Mouse (Mus musculus) neural tube, postnatal 0 days (tissue): ENCODE measurements around the gene Gm9918. TPM values are rescaled to one million over a fixed set of nuclear protein-coding genes. Genes with fewer than 3 reads are reported as not detected.

Experiments
- polyA plus RNA-seq: library from polyadenylated mRNA; unstranded; fragments of >200 nt; fragmentation: Nextera tagmentation; extraction: Ambion mirVana; gene quantifications from 2 replicates; pipeline ENCODE4 v1.2.1, GENCODE M21; 2015

The Gm9918 gene
- 0.06 and 0.10 TPM in 2 replicates for polyA plus RNA-seq

GRCm38 (mm10) chr15:102270274-102270960 is at the start of gene Gm9918:
Gene Gm9918, plus strand, starts transcription at chr15:102270563.

GRCm38 (mm10) chr15:102231748-102232147 is 38.6 kb upstream of the Gm9918 start, which contains the start of gene Itgb7:
Gene Itgb7, minus strand, starts transcription at chr15:102231944.

GRCm38 (mm10) chr15:102257202-102258075 is 12.9 kb upstream of the Gm9918 start, which contains the start of gene Rarg:
Gene Rarg, minus strand, starts transcription at chr15:102257517.

GRCm38 (mm10) chr15:102279092-102279782 is 8.9 kb downstream of the Gm9918 start, which contains the start of gene Mfsd5:
Gene Mfsd5, plus strand, starts transcription at chr15:102279454.

GRCm38 (mm10) chr15:102295633-102296367 is 25.4 kb downstream of the Gm9918 start, which contains the start of gene Espl1:
Gene Espl1, plus strand, starts transcription at chr15:102296266.

Other genes with a start within 250 kb of the Gm9918 start
- gene Krt18, start 242.4 kb upstream of the Gm9918 start, polyA plus RNA-seq, result 1.4 and 1.9 TPM in 2 replicates
- 57.5 and 60.8 TPM in 2 replicates for gene Eif4b, start 196.8 kb upstream of the Gm9918 start, polyA plus RNA-seq
- gene Tns2, start 170.2 kb upstream of the Gm9918 start, polyA plus RNA-seq, result 8.8 and 10.3 TPM in 2 replicates
- gene Spryd3, start 134.3 kb upstream of the Gm9918 start, polyA plus RNA-seq, result 107 and 114 TPM in 2 replicates
- gene Igfbp6, start 126.2 kb upstream of the Gm9918 start, polyA plus RNA-seq, result 21.1 and 33.5 TPM in 2 replicates
- gene Soat2, start 120.0 kb upstream of the Gm9918 start, polyA plus RNA-seq, result 0.21 TPM in 1 of 2 replicates, not detected in the other
- gene Zfp740, start 67.3 kb upstream of the Gm9918 start, polyA plus RNA-seq, result 27.4 and 27.5 TPM in 2 replicates
- 44.0 and 46.0 TPM in 2 replicates for gene Csad, start 65.8 kb upstream of the Gm9918 start, polyA plus RNA-seq
- gene Itgb7, start 38.6 kb upstream of the Gm9918 start, polyA plus RNA-seq, result 1.0 and 2.9 TPM in 2 replicates
- gene Rarg, start 13.0 kb upstream of the Gm9918 start, polyA plus RNA-seq, result 7.1 and 7.7 TPM in 2 replicates
- gene Mfsd5, start 8.9 kb downstream of the Gm9918 start, polyA plus RNA-seq, result 67.6 and 67.7 TPM in 2 replicates
- gene Espl1, start 25.7 kb downstream of the Gm9918 start, polyA plus RNA-seq, result 1.8 and 2.0 TPM in 2 replicates
- 546 and 574 TPM in 2 replicates for gene Pfdn5, start 55.6 kb downstream of the Gm9918 start, polyA plus RNA-seq
- 69.0 and 80.3 TPM in 2 replicates for gene Myg1, start 61.1 kb downstream of the Gm9918 start, polyA plus RNA-seq
- gene Aaas, start 80.2 kb downstream of the Gm9918 start, polyA plus RNA-seq, result 29.8 and 30.2 TPM in 2 replicates
- 0.51 and 0.67 TPM in 2 replicates for gene Sp7, start 96.6 kb downstream of the Gm9918 start, polyA plus RNA-seq
- 2.4 and 2.8 TPM in 2 replicates for gene Sp1, start 135.6 kb downstream of the Gm9918 start, polyA plus RNA-seq
- 0.09 and 0.28 TPM in 2 replicates for gene Amhr2, start 174.8 kb downstream of the Gm9918 start, polyA plus RNA-seq
- 69.7 and 79.1 TPM in 2 replicates for gene Prr13, start 188.5 kb downstream of the Gm9918 start, polyA plus RNA-seq
- 117 and 122 TPM in 2 replicates for gene Pcbp2, start 200.0 kb downstream of the Gm9918 start, polyA plus RNA-seq
- gene Gm10337, start 233.2 kb downstream of the Gm9918 start, polyA plus RNA-seq, result 14.2 TPM in 1 of 2 replicates, not detected in the other
- gene Map3k12, start 246.5 kb downstream of the Gm9918 start, polyA plus RNA-seq, result 41.5 and 48.6 TPM in 2 replicates
- gene Tarbp2, start 247.6 kb downstream of the Gm9918 start, polyA plus RNA-seq, result 81.1 and 92.2 TPM in 2 replicates